Mouse (Mus musculus) neural tube, embryonic 15.5 days (tissue): ENCODE measurements at regions not wholly inside any gene's neighbourhood (a gene's known extent, or its start where the extent isn't known, plus 50 kb on each side); places are given as distances from the start of the nearest gene placed in this dataset.
"Not testable (repeated sequence)": the region's sequence is repeated elsewhere in the genome, so short reads cannot be mapped to it uniquely, and the experiment has no call there.

Source experiments
- ATAC-seq: fragments of 200-750 bp; cut with Nextera tagmentation; 2 replicates; pipeline ENCODE4 v1.8.0; 2017; ENCODE audit warnings: mild to moderate bottlenecking, moderate TSS enrichment, moderate library complexity; ENCODE audit not compliant: low FRiP score
- H3K27ac ChIP-seq: fragments of 300-500 bp; sonication (generic); replicated peaks from 2 replicates; pipeline ENCODE4 v1.5.1; 2015; ENCODE audit warnings: mild to moderate bottlenecking, inconsistent platforms
- H3K27me3 ChIP-seq: fragments of 300-500 bp; sonication (generic); replicated peaks from 2 replicates; pipeline ENCODE4 v1.6.1; 2015; ENCODE audit warnings: inconsistent platforms
- H3K36me3 ChIP-seq: fragments of 300-500 bp; sonication (generic); 2 replicates; pipeline ENCODE4 v1.6.1; 2015; ENCODE audit warnings: inconsistent platforms
- H3K4me1 ChIP-seq: fragments of 300-500 bp; sonication (generic); 2 replicates; pipeline ENCODE4 v1.6.1; 2015; ENCODE audit warnings: inconsistent platforms
- H3K4me2 ChIP-seq: fragments of 300-500 bp; sonication (generic); 2 replicates; pipeline ENCODE4 v1.6.1; 2015; ENCODE audit warnings: inconsistent platforms, mild to moderate bottlenecking, moderate library complexity
- H3K4me3 ChIP-seq: fragments of 300-500 bp; sonication (generic); replicated peaks from 2 replicates; pipeline ENCODE4 v1.5.1; 2015; ENCODE audit warnings: mild to moderate bottlenecking, inconsistent platforms
- H3K9ac ChIP-seq: fragments of 300-500 bp; sonication (generic); replicated peaks from 2 replicates; pipeline ENCODE4 v1.6.1; 2015; ENCODE audit warnings: mild to moderate bottlenecking, inconsistent platforms
- H3K9me3 ChIP-seq: fragments of 300-500 bp; sonication (generic); replicated peaks from 2 replicates; pipeline ENCODE4 v1.6.1; 2016; ENCODE audit warnings: inconsistent platforms
- WGBS: fragments of 180-500 bp; shearing (Covaris S2); methylation state at CpG from one replicate; pipeline ENCODE4 v1.1.7; 2015; ENCODE audit warnings: mixed read lengths; 5-methylcytosine and 5-hydroxymethylcytosine counted together

DNA sequence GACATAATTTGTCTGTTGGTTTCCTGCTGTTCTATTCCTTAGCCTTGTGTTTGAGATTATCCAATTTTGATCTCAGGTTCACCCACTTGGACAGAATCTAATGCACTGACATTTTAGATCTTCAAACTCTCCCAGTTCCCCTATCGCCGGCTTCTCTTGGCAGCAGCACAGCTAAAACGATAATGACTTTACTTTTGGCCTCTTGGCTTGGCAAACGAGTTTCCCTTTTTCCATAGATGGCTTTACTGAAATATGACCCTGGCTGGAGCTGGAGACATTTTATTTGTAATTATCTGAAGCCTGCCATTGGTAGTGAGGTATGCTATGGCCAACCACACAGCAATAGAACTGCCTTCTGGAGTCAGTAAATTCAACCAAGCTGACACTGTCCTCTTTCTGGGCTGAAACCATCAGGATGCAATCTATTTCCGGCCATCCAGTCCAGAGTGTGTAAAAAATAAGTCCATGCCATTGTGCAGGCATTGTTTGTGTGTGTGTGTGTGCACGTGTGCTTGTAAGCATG is 162.2 kb upstream of the Speer4f2 start:
- Histone ChIP-seq H3K9ac (no peak overlapping the region), H3K27ac (no peak overlapping the region), H3K4me2 (no peak overlapping the region), H3K36me3 (no peaks in the 10 kb centered on the region), H3K4me1 (no peaks in the 10 kb centered on the region), H3K27me3 (no peaks in the 10 kb centered on the region), H3K4me3 (no peak overlapping the region), H3K9me3 (no peaks in the 10 kb centered on the region)
- WGBS = 72% methylated on average over 6 of the region's 6 CpGs
- ATAC-seq = no peak

DNA sequence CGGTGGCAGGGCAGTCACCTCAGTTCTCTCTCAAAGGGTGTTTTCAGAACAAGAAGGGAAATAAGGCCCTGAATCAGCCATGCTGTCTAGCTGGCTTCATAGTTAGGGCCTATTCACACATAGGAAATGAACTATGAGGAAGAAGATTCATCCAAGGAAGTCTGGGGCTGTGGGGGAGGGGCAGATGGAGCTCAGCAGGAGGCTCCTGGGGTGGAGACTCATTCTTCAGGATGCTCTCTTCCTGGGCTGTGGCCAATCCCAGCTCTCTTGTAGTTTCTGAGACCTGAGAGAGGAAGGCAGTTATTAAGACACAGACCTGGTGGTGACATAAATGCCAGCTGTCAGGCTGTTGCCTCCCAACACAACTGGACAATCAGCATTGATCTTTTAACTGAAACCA is 149.4 kb upstream of the Speer4f2 start:
- not testable (repeated sequence) for H3K36me3 ChIP-seq, H3K27ac ChIP-seq, H3K9me3 ChIP-seq, H3K9ac ChIP-seq, ATAC-seq, H3K4me2 ChIP-seq, H3K4me1 ChIP-seq, H3K4me3 ChIP-seq, H3K27me3 ChIP-seq
- 82% methylated on average over 1 of the region's 1 CpGs for WGBS

DNA sequence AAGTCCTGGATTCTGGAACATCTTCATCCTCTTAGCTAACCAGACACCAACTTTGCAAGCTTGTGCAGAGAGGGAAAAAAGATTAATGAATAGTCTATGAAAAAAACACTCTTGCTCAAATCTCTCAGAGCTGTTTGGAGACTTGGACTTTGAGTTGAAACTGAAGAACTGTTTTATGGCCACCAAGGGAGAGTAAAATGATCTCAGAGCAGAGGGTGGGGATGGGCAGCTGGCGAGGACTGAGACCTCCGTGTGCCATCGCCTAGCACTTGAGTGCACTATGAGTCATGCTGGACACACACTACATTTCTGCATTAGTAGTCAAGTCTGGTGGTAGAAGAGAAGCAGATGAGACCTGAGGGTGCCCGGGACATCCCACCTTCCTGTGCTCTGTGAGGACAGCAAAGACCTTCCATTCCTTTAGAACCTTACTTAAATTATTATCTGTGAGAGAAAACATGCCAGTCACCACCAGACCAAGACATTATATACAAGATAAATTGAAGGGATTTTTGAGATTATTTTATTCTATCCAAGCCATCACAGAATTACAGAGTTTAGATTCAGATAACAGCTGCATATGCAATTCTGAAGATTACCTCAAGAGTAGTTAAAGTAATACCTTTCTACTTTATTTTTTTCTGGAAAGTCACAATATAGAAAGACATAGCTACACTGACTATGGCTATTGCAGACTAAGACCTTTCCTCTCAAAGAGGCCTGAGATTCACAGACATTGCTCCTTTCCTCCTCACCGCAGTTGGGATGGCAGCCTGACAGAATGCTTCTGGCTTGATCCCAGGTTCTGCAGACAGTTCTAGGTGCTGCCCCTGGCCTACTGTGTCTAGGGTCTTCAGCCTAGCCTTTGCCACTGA is 125.0 kb upstream of the Speer4f2 start:
- ATAC-seq = no peak
- 85% methylated on average over 5 of the region's 5 CpGs for WGBS
- no peaks in the 10 kb centered on the region for H3K36me3 ChIP-seq

DNA sequence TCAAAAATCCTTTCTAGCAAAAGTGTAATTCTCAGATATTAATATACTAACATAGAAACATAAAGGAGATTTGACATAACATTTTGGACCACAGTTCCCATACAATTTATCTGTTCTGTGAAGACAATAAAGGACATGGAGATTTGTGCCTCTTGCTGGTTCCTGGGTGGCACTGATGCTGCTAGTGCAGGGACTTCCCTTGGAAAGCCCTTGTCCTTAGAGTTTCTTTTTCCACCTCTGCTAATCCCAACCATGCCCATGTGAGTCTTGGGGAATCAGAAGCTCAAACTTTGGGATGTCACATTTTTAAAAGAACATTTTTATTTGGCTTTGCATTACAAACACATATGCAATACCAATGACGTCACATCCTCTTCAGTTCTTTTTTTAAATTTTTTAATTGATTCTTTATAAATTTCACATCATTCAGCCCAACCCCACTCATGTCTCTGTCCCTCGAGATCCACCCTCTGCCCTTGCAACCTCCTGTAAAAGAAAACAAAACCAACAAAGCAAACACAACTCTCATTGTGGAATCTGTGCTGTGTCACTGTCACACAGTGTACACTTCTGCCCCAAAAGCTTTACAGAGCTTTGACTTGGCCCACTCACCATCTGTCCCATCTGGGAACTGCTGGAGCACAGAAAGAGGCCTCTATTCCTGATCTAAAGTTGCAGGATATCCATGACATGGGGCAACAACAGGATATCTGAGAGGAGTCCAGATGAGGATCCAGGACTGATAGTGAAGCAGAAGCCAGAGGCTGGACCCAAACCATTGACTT is 112.2 kb upstream of the Speer4f2 start:
- Histone ChIP-seq H3K4me2 (no peak overlapping the region), H3K4me3 (no peak overlapping the region), H3K9me3 (no peaks in the 10 kb centered on the region), H3K9ac (no peak overlapping the region), H3K4me1 (no peaks in the 10 kb centered on the region), H3K27ac (no peak overlapping the region), H3K36me3 (no peaks in the 10 kb centered on the region), H3K27me3 (no peaks in the 10 kb centered on the region)
- no peak for ATAC-seq
- WGBS = 67% methylated on average over 2 of the region's 2 CpGs

More for the DNA sequence above, 125.0 kb upstream of the Speer4f2 start:
- Histone ChIP-seq H3K27me3 (no peaks in the 10 kb centered on the region), H3K27ac (no peak overlapping the region), H3K4me3 (no peak overlapping the region), H3K4me1 (no peaks in the 10 kb centered on the region), H3K9me3 (no peaks in the 10 kb centered on the region), H3K4me2 (no peak overlapping the region), H3K9ac (no peak overlapping the region)

DNA sequence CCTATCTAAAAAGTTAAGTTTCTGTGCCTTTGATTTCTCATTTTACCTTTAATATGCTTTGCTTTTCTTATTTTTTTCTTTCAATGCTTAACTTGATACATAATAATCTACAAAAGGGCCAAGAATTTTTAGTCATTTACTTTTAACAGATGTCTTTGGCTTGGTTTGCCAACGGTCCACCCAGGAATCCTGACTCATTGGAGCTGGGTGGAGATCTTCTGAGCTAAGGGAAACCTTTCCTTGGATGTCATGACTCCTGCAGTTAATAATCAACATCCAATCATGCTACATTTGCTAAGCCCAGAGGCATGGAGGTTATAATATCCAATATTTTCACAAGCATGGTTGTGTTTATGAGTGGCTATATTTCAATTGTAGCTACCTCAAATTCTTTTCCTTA is 110.9 kb upstream of the Speer4f2 start:
- Histone ChIP-seq H3K27ac (no peak overlapping the region), H3K4me3 (no peak overlapping the region), H3K4me2 (no peak overlapping the region), H3K27me3 (no peaks in the 10 kb centered on the region), H3K9ac (no peak overlapping the region), H3K36me3 (no peaks in the 10 kb centered on the region), H3K9me3 (no peaks in the 10 kb centered on the region), H3K4me1 (no peaks in the 10 kb centered on the region)
- 93% methylated on average over 1 of the region's 1 CpGs for WGBS
- no peak for ATAC-seq

DNA sequence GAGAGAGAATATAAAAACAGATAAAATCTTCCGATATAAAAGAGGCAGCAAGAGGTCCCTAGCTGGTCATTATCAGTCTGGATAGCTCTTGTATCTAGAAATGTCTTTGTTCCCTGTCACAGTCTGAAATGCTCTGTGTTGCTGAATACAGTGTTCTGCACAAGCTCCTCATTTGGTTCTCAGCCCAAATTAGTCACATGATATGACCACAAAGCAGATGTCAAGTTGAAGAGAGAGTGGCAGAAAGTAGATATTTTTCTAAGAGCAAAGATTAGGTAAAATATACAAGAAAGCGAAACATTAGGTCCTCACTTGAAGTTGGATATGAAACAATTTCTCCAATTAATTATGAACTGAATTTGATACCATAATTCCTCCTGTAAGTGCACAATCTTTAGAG is 101.8 kb upstream of the Speer4f2 start:
- no peaks in the 10 kb centered on the region for H3K9me3 ChIP-seq
- no peaks in the 10 kb centered on the region for H3K36me3 ChIP-seq
- no peaks in the 10 kb centered on the region for H3K27me3 ChIP-seq
- no peak overlapping the region for H3K9ac ChIP-seq
- H3K27ac ChIP-seq = no peak overlapping the region
- 79% methylated on average over 2 of the region's 2 CpGs for WGBS
- H3K4me3 ChIP-seq = no peak overlapping the region
- no peaks in the 10 kb centered on the region for H3K4me1 ChIP-seq
- no peak for ATAC-seq
- no peak overlapping the region for H3K4me2 ChIP-seq

DNA sequence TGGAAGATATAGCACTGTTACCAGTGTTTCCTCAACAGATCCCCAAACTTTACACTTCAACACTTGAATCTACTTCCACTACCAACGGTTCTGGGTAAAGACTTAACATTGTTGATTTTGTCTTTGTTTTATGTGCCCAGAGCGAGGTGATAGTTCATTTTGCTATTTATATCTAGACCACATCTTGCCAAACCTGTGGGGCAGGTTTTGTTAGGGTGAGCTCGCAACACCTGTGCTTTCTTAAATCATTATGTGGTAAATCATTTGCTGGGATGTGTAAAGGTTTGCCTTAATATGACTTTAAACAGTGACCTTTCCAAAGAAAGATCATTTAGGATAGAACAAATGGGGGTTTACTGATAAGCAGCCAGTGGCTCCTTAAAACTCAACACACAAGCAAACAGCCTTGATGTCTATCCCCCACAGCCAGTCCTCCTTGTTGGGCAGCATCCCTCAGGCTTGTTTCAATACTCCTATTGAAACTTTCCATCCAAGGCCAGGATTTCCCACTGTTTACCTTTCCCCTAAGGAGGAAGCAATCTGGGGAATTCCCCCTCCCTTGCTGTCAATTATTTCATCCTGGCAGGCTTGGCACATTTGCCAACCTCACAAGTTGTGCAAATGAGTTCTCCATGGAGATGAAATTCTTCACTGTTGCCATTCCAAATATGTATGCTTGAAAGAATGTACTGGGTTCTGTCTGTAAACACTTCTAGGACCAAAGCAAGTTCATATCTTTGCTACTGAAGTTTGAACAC is 101.1 kb upstream of the Speer4f2 start:
- no peaks in the 10 kb centered on the region for H3K9me3 ChIP-seq
- 86% methylated on average over 3 of the region's 3 CpGs for WGBS
- no peak for ATAC-seq
- no peak overlapping the region for H3K4me3 ChIP-seq
- no peak overlapping the region for H3K27ac ChIP-seq
- H3K4me1 ChIP-seq = no peaks in the 10 kb centered on the region
- H3K4me2 ChIP-seq = no peak overlapping the region
- H3K9ac ChIP-seq = no peak overlapping the region
- H3K36me3 ChIP-seq = no peaks in the 10 kb centered on the region
- no peaks in the 10 kb centered on the region for H3K27me3 ChIP-seq

DNA sequence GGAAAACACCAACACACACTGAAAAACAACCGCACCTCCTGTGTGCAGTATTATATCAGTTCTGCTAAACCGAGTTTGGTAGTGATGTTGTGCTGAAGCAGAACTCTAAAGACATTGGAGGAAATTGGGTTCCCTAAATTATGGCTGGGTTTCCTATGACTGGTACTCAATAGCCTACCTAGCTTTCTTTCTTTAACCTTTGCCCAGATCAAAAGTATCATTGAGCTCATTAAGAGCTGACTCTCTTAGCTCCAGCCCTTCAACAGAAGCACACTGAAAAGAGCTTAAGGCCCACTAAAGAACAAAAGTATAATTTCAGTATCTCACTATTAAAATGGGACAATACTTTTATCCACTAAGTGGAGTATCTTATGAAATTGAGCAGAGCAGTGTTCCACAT is 97.6 kb upstream of the Speer4f2 start:
- H3K36me3 ChIP-seq = no peaks in the 10 kb centered on the region
- H3K9me3 ChIP-seq = no peaks in the 10 kb centered on the region
- no peak overlapping the region for H3K9ac ChIP-seq
- ATAC-seq = no peak
- no peaks in the 10 kb centered on the region for H3K4me1 ChIP-seq
- H3K4me2 ChIP-seq = no peak overlapping the region
- H3K4me3 ChIP-seq = no peak overlapping the region
- no peak overlapping the region for H3K27ac ChIP-seq
- WGBS = 92% methylated on average over 2 of the region's 2 CpGs
- no peaks in the 10 kb centered on the region for H3K27me3 ChIP-seq

DNA sequence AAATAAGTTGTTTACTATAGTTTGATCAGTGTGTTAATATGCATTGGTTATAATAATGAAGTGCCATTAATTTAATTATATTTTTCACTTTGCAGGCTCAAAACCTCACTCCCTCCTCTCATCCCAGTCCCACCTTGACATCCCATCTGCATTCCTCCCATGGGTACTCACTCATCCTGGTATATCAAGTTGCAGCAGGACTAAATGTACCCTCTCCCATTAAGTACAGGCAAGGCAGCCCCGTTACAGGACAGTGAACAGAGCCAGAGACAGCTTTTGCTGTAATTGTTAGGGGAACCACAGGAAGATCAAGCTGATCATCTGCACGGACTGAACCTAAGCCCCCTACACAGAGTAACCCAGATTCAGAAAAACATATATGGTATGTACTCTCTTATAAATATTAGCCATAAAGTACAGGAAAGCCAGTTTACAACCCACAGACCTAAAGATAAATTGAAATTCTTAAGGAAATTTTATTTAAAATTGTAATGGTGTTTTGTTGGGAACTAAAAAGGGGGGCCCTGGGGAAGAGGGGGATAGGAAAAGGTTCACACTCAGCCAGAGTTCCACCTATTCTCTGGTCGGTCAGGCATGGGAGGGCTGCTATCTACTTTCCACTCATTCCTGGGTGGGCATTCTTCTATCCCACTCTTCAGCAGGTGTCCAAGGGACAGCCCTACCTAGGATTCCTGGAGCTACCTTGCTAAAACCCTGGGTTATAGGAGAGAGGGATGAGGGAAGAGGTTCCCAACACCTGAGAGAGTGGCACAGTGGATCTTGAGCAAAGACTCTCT is 96.0 kb upstream of the Speer4f2 start:
- WGBS = 89% methylated on average over 3 of the region's 3 CpGs
- ATAC-seq = no peak
- no peaks in the 10 kb centered on the region for H3K27me3 ChIP-seq
- H3K4me1 ChIP-seq = no peaks in the 10 kb centered on the region
- no peak overlapping the region for H3K27ac ChIP-seq
- H3K4me3 ChIP-seq = no peak overlapping the region
- H3K4me2 ChIP-seq = no peak overlapping the region
- no peaks in the 10 kb centered on the region for H3K9me3 ChIP-seq
- H3K36me3 ChIP-seq = no peaks in the 10 kb centered on the region
- H3K9ac ChIP-seq = no peak overlapping the region

DNA sequence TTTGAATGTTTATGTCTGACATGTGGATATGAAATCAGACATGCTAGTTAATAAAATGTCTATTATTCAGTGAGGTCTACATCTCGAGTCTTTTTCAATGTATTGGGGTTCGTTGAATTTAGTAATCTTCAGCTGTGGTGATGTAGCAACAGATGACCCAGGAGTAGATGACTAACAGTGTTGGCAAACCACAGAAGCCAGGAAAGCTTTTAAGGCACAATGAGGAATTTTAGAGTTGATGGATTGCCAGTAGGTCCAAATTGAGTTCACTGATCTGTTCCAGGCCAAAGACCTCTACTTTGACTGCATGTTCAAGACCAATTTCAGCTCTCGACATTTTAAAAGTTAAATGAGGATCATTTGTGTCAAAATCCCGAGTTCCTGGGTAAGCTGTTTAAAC is 92.8 kb upstream of the Speer4f2 start:
- 91% methylated on average over 4 of the region's 4 CpGs for WGBS
- no peak overlapping the region for H3K4me2 ChIP-seq
- no peaks in the 10 kb centered on the region for H3K27me3 ChIP-seq
- H3K9me3 ChIP-seq = no peaks in the 10 kb centered on the region
- ATAC-seq = no peak
- H3K4me1 ChIP-seq = no peaks in the 10 kb centered on the region
- H3K4me3 ChIP-seq = no peak overlapping the region
- H3K9ac ChIP-seq = no peak overlapping the region
- no peak overlapping the region for H3K27ac ChIP-seq
- H3K36me3 ChIP-seq = no peaks in the 10 kb centered on the region

DNA sequence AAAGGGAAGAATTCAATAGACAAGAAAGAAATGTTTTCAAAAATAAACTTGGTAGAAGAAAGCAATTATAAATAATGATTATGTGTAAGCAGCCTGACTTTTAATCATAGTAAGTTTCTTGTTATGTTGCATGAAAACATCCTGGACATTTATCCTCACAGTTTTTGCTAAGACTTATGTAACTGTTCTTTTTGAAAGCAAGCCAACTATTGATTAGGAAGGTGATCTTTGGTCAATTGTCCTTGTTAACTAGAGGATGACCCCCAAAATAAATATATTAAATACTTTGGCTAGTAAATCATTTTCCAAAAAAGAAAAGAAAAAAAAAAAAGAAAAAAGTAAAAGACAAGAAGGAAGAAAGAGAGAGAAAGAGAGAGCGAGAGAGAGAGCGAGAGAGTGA is 92.0 kb upstream of the Speer4f2 start:
- WGBS = 97% methylated on average over 2 of the region's 2 CpGs
- H3K9ac ChIP-seq = no peak overlapping the region
- ATAC-seq = no peak
- H3K4me3 ChIP-seq = no peak overlapping the region
- no peaks in the 10 kb centered on the region for H3K4me1 ChIP-seq
- no peaks in the 10 kb centered on the region for H3K27me3 ChIP-seq
- H3K9me3 ChIP-seq = no peaks in the 10 kb centered on the region
- H3K36me3 ChIP-seq = no peaks in the 10 kb centered on the region
- H3K4me2 ChIP-seq = no peak overlapping the region
- H3K27ac ChIP-seq = no peak overlapping the region
